Mouse (Mus musculus) gastrocnemius, postnatal 4 days (tissue): ENCODE results near the gene Atxn7l1. TPM values are rescaled to one million over a fixed set of nuclear protein-coding genes. Genes with fewer than 3 reads are reported as not detected.

Source experiments
- DNase-seq, 2 experiments: peaks; one replicate each; pipeline ENCODE4 v3.0.0; 2021 to 2022; ENCODE audit warnings: low spot score in 2 of 2, mixed read lengths in 2 of 2
- total RNA-seq, 2 experiments: library from RNA; stranded (reverse); gene quantifications; 2 replicates each; pipeline ENCODE4 v1.2.3; 2021

The Atxn7l1 gene
- total RNA-seq, 2 experiments from 2014 or later = 28.0 to 29.2 TPM

GRCm38 (mm10) chr12:33359209-33359608 lies 211.7 kb downstream of the Atxn7l1 start:
- DNase-seq = no peak

- no peak for DNase-seq
Observed at GRCm38 (mm10) chr12:33359878-33360482, 212.5 kb downstream of the Atxn7l1 start.

- DNase-seq = peak; percentile 45 to 68
Observed at GRCm38 (mm10) chr12:33360729-33361128, 213.2 kb downstream of the Atxn7l1 start.

DNA sequence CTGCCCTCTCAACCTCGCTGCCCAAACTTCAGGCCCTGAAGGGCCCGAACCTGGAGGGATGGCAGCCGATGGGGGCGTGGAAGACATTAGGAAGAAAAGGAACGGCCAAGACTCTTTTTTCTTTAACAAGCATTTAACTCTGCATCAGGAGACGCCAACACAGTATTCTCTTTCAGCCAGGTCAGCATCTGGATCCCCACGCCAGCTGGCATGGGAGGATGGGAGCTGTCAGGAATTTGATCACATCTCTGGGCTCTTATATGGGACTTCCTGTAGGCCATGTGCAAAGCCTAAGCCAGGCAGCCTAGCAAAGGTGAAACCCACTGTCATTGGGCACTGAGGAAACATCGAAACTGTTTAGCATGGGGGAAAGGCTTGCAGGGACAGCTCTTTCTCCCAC lies 217.0 kb downstream of the Atxn7l1 start:
- DNase-seq = no peak

GRCm38 (mm10) chr12:33365133-33365532 lies 217.6 kb downstream of the Atxn7l1 start:
- DNase-seq = no peak

GRCm38 (mm10) chr12:33369555-33369954 lies 222.1 kb downstream of the Atxn7l1 start:
- no peak for DNase-seq

GRCm38 (mm10) chr12:33379624-33380445 lies 232.3 kb downstream of the Atxn7l1 start:
- peak; percentile 47 to 73 for DNase-seq

- DNase-seq = peak; percentile 45 to 61
Observed at GRCm38 (mm10) chr12:33388842-33389241, 241.3 kb downstream of the Atxn7l1 start.

DNA sequence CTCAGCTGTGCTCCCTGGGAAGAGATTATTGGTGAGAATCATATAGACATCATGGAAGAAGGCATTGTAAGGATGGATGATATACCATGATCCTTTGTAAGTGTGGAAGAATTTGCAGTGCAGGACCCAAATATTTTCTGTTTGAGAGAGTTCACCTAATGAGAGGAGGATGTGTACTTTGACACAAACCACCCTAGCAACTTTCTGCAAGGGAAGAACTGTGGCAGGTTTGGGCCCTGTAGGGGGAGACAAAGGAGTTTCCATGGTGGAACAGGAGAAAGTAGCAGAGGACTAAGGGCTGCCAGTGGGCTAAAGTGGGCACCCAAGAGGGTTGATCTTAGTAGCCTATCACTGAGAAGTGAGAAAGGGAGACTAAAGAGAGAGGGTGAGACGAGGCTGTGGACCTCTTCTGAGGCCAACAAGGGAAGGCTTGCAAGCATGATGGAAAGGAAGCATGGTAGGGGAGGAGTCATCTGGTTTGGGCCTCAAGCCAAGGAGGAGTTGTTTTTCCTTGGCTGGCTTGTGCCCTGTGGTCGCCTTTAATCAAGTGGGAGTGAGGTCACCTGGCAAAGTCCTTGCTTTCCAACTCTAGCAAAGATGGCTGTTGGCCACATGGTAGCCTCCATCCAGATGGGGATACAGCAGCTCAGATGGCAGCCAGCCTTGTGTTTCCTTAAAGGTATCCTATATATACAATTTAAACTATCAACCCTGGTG lies 243.5 kb downstream of the Atxn7l1 start:
- no peak for DNase-seq

GRCm38 (mm10) chr12:33394804-33395623 lies 247.5 kb downstream of the Atxn7l1 start, which contains the start of gene Efcab10:
Gene Efcab10, plus strand, starts transcription at chr12:33394854.
- no peak for DNase-seq

DNA sequence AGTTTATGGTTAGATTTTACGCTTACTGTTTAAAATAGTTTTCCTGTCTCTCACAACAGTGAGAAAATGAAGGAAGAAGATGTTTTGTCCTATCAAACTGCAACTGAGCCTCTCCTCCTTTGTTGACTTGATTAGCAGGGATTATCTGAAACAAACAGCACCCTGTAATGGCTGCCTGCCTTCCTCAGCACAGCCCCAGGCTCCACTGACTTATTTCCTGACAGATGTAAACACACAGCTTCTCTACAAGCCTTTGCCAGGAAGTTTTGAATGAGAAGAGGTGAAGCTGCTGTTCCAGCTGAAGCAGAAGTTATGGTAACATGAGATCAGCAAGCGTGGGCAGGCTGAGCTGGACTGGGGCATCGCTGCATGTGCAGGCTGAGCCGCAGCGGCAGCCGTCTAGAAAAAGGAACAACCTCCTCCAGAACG lies 255.8 kb downstream of the Atxn7l1 start:
- no peak for DNase-seq

DNA sequence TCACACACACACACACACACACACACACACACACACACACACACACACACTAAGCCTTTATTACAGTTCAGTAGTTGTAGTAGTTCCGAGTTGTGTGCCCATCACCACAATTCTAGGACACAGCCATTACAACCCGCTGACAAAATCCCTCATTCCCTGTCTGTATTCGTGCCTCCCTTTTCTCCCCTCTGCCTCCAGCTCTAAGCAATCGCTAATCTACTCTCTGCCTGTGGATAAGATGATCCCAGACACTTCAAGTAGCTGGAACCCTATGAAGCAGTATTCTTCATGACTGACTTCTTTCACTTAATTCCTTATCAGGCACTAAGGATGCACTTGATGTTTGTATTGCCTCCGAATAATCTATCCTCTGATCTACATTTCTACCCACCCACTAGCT lies 257.5 kb downstream of the Atxn7l1 start:
- DNase-seq = no peak

GRCm38 (mm10) chr12:33405398-33406026 lies 258.0 kb downstream of the Atxn7l1 start:
- DNase-seq = no peak

- DNase-seq = no peak
Observed at GRCm38 (mm10) chr12:33411580-33412151, 264.2 kb downstream of the Atxn7l1 start.

Other genes starting within 250 kb of the Atxn7l1 start
- gene Sypl, start 193.8 kb upstream of the Atxn7l1 start, total RNA-seq = 100 to 1,000 TPM; 109 to 112 TPM
- gene Cdhr3, start 54.8 kb upstream of the Atxn7l1 start, total RNA-seq = 1 to 10 TPM; 4.0 to 4.9 TPM
- not detected for gene Efcab10, start 247.2 kb downstream of the Atxn7l1 start, total RNA-seq